Mouse (Mus musculus): ENCODE measurements at regions not wholly inside any gene's neighbourhood (a gene's known extent, or its start where the extent isn't known, plus 50 kb on each side); places are given as distances from the start of the nearest gene placed in this dataset.

GRCm38 (mm10) chr12:22951956-22952355 lies 828.1 kb downstream of the Gm10330 start:
- DNase-seq (ENCODE audit: low spot score): peak; percentile 2

DNA sequence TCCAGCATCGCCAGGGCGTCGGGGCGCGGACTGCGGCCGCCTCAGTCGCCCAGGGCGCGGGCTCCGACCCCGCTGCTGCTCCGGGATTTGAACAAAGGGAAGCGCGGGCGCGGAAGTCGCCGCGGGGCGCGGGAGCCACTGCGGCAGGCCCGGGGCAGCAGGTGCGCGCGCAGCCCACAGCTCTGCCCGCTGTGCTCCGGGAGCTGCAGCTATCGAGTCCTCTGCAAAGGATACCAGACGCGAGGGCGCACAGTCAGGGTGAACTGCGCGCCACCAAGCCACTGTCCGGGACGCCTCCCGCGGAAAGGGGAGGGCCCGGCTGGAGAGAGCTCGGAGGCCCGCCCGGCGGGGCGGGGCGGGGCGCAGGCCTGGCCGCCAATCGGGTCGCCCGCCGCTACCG lies 873.9 kb downstream of the Gm10330 start:
- peak; percentile 4 for DNase-seq (ENCODE audit: low spot score)
